Mouse (Mus musculus): Measurements from ENCODE around the gene Ngfr.

GRCm38 (mm10) chr11:95622426-95622825 lies 34.9 kb upstream of the Ngfr start:
- TF ChIP-seq POLR2A (IDR thresholded peaks at IDR 0.05; ENCODE audit: borderline replicate concordance, extremely low read depth, insufficient read depth, insufficient read length, poor library complexity, severe bottlenecking) (no peak), CTCF (IDR thresholded peaks at IDR 0.05; ENCODE audit: borderline replicate concordance, extremely low read depth, insufficient read depth, insufficient read length) (no peak)
